Mouse (Mus musculus) embryonic facial prominence, embryonic 15.5 days (tissue): ENCODE measurements at regions not wholly inside any gene's neighbourhood (a gene's known extent, or its start where the extent isn't known, plus 50 kb on each side); places are given as distances from the start of the nearest gene placed in this dataset.

ENCODE experiments used
- ATAC-seq: fragments of 200-750 bp; cut with Nextera tagmentation; 2 replicates; pipeline ENCODE4 v1.8.0; 2017; ENCODE audit warnings: low read depth, moderate TSS enrichment; ENCODE audit not compliant: insufficient number of reproducible peaks, low FRiP score, low TSS enrichment
- H3K27ac ChIP-seq: fragments of 300-500 bp; sonication (generic); replicated peaks from 2 replicates; pipeline ENCODE4 v1.5.1; 2015; ENCODE audit warnings: mild to moderate bottlenecking, inconsistent platforms
- H3K27me3 ChIP-seq: fragments of 300-500 bp; sonication (generic); 2 replicates; pipeline ENCODE4 v1.6.1; 2015; ENCODE audit warnings: inconsistent platforms
- H3K36me3 ChIP-seq: fragments of 300-500 bp; sonication (generic); 2 replicates; pipeline ENCODE4 v1.6.1; 2015; ENCODE audit warnings: mild to moderate bottlenecking, inconsistent platforms
- H3K4me1 ChIP-seq: fragments of 300-500 bp; sonication (generic); 2 replicates; pipeline ENCODE4 v1.6.1; 2015; ENCODE audit warnings: inconsistent platforms
- H3K4me2 ChIP-seq: fragments of 300-500 bp; sonication (generic); replicated peaks from 2 replicates; pipeline ENCODE4 v1.6.1; 2015; ENCODE audit warnings: mild to moderate bottlenecking, inconsistent platforms
- H3K4me3 ChIP-seq: fragments of 300-500 bp; sonication (generic); replicated peaks from 2 replicates; pipeline ENCODE4 v1.5.1; 2015; ENCODE audit warnings: mild to moderate bottlenecking, inconsistent platforms
- H3K9ac ChIP-seq: fragments of 300-500 bp; sonication (generic); 2 replicates; pipeline ENCODE4 v1.6.1; 2015; ENCODE audit warnings: inconsistent platforms
- H3K9me3 ChIP-seq: fragments of 300-500 bp; sonication (generic); replicated peaks from 2 replicates; pipeline ENCODE4 v1.6.1; 2016; ENCODE audit warnings: inconsistent platforms
- WGBS: fragments of 180-500 bp; shearing (Covaris S2); methylation state at CpG from one replicate; pipeline ENCODE4 v1.1.7; 2015; 5-methylcytosine and 5-hydroxymethylcytosine counted together

GRCm38 (mm10) chr4:55734331-55734730 lies 202.1 kb upstream of the Klf4 start:
- 90% methylated on average over 1 of the region's 1 CpGs for WGBS
- no peak for ATAC-seq
- no peak overlapping the region for H3K4me3 ChIP-seq
- H3K4me2 ChIP-seq, result no peak overlapping the region
- H3K9ac ChIP-seq, result no peak overlapping the region
- H3K27me3 ChIP-seq, result no peaks in the 10 kb centered on the region
- no peaks in the 10 kb centered on the region for H3K36me3 ChIP-seq
- 0 out of 2 replicates have a peak, but pooled peaks cover 4% of the 10 kb centered on the region for H3K4me1 ChIP-seq
- H3K27ac ChIP-seq, result no peak overlapping the region
- H3K9me3 ChIP-seq, result no peaks in the 10 kb centered on the region

GRCm38 (mm10) chr4:55733223-55733622 lies 201.0 kb upstream of the Klf4 start:
- no peak for ATAC-seq
- 56% methylated on average over 4 of the region's 4 CpGs for WGBS
- no peak overlapping the region for H3K4me2 ChIP-seq
- H3K27ac ChIP-seq, result no peak overlapping the region
- H3K4me1 ChIP-seq, result 0 out of 2 replicates have a peak, but pooled peaks cover 4% of the 10 kb centered on the region
- H3K9me3 ChIP-seq, result no peaks in the 10 kb centered on the region
- no peaks in the 10 kb centered on the region for H3K36me3 ChIP-seq
- no peak overlapping the region for H3K4me3 ChIP-seq
- no peaks in the 10 kb centered on the region for H3K27me3 ChIP-seq
- H3K9ac ChIP-seq, result no peak overlapping the region

GRCm38 (mm10) chr4:55732006-55732405 lies 199.7 kb upstream of the Klf4 start:
- ATAC-seq, result no peak
- Histone ChIP-seq H3K4me3 (no peak overlapping the region), H3K27me3 (no peaks in the 10 kb centered on the region), H3K9me3 (no peaks in the 10 kb centered on the region), H3K4me1 (0 out of 2 replicates have a peak, but pooled peaks cover 4% of the 10 kb centered on the region), H3K4me2 (no peak overlapping the region), H3K27ac (peak overlapping the region; percentile 22; the same call in 1 of the 2 replicates), H3K9ac (no peak overlapping the region), H3K36me3 (no peaks in the 10 kb centered on the region)
- WGBS, result 43% methylated on average over 4 of the region's 4 CpGs

- H3K4me3 ChIP-seq, result no peak overlapping the region
- WGBS, result 59% methylated on average over 4 of the region's 4 CpGs
- no peak overlapping the region for H3K27ac ChIP-seq
- H3K4me2 ChIP-seq, result no peak overlapping the region
- no peak overlapping the region for H3K9ac ChIP-seq
- H3K4me1 ChIP-seq, result 0 out of 2 replicates have a peak, but pooled peaks cover 4% of the 10 kb centered on the region
- H3K9me3 ChIP-seq, result no peaks in the 10 kb centered on the region
- no peak for ATAC-seq
- no peaks in the 10 kb centered on the region for H3K27me3 ChIP-seq
- no peaks in the 10 kb centered on the region for H3K36me3 ChIP-seq
These were observed 198.0 kb upstream of the Klf4 start for GRCm38 (mm10) chr4:55730266-55730665.

- Histone ChIP-seq H3K36me3 (no peaks in the 10 kb centered on the region), H3K4me3 (no peak overlapping the region), H3K4me1 (peaks cover 7% of the 10 kb centered on the region; the same call in 1 of the 2 replicates), H3K27me3 (no peaks in the 10 kb centered on the region), H3K9ac (no peak overlapping the region), H3K4me2 (no peak overlapping the region), H3K9me3 (no peaks in the 10 kb centered on the region), H3K27ac (no peak overlapping the region)
- WGBS, result 67% methylated on average over 2 of the region's 2 CpGs
- no peak for ATAC-seq
These were observed 194.9 kb upstream of the Klf4 start for GRCm38 (mm10) chr4:55727178-55727577.

GRCm38 (mm10) chr4:55726081-55726480 lies 193.8 kb upstream of the Klf4 start:
- no peaks in the 10 kb centered on the region for H3K9me3 ChIP-seq
- H3K4me3 ChIP-seq, result no peak overlapping the region
- no peaks in the 10 kb centered on the region for H3K36me3 ChIP-seq
- 59% methylated on average over 19 of the region's 19 CpGs for WGBS
- H3K9ac ChIP-seq, result no peak overlapping the region
- H3K27ac ChIP-seq, result no peak overlapping the region
- no peak overlapping the region for H3K4me2 ChIP-seq
- no peaks in the 10 kb centered on the region for H3K27me3 ChIP-seq
- ATAC-seq, result no peak; the same call in 1 of the 2 replicates
- H3K4me1 ChIP-seq, result peaks cover 3% of the 10 kb centered on the region; the same call in 1 of the 2 replicates

- whole genome bisulfite sequencing, result 93% methylated on average over 1 of the region's 1 CpGs
- H3K4me3 ChIP-seq, result no peak overlapping the region
- H3K36me3 ChIP-seq, result no peaks in the 10 kb centered on the region
- H3K4me2 ChIP-seq, result no peak overlapping the region
- H3K27ac ChIP-seq, result no peak overlapping the region
- no peak for ATAC-seq
- H3K9me3 ChIP-seq, result no peaks in the 10 kb centered on the region
- H3K27me3 ChIP-seq, result peaks cover 4% of the 10 kb centered on the region; the same call in 1 of the 2 replicates
- no peak overlapping the region for H3K9ac ChIP-seq
- H3K4me1 ChIP-seq, result peaks cover 3% of the 10 kb centered on the region; the same call in 1 of the 2 replicates
These were observed 192.0 kb upstream of the Klf4 start for GRCm38 (mm10) chr4:55724286-55724685.

- WGBS, result 60% methylated on average over 1 of the region's 1 CpGs
- Histone ChIP-seq H3K4me3 (no peak overlapping the region), H3K4me2 (no peak overlapping the region), H3K27ac (no peak overlapping the region), H3K36me3 (no peaks in the 10 kb centered on the region), H3K4me1 (peaks cover 3% of the 10 kb centered on the region; the same call in 1 of the 2 replicates), H3K27me3 (peaks cover 4% of the 10 kb centered on the region; the same call in 1 of the 2 replicates), H3K9ac (no peak overlapping the region), H3K9me3 (no peaks in the 10 kb centered on the region)
- ATAC-seq, result no peak
These were observed 190.9 kb upstream of the Klf4 start for GRCm38 (mm10) chr4:55723124-55723523.

- Histone ChIP-seq H3K36me3 (no peaks in the 10 kb centered on the region), H3K4me1 (peaks cover 3% of the 10 kb centered on the region; the same call in 1 of the 2 replicates), H3K4me3 (no peak overlapping the region), H3K4me2 (no peak overlapping the region), H3K27me3 (peaks cover 4% of the 10 kb centered on the region; the same call in 1 of the 2 replicates), H3K9ac (no peak overlapping the region), H3K27ac (no peak overlapping the region), H3K9me3 (no peaks in the 10 kb centered on the region)
- no peak for ATAC-seq
- 65% methylated on average over 8 of the region's 8 CpGs for WGBS
These were observed 190.1 kb upstream of the Klf4 start for GRCm38 (mm10) chr4:55722388-55722787.

GRCm38 (mm10) chr4:55721834-55722233 lies 189.6 kb upstream of the Klf4 start:
- Histone ChIP-seq H3K36me3 (no peaks in the 10 kb centered on the region), H3K27ac (no peak overlapping the region), H3K4me3 (no peak overlapping the region), H3K4me2 (no peak overlapping the region), H3K9me3 (no peaks in the 10 kb centered on the region), H3K27me3 (peaks cover 4% of the 10 kb centered on the region; the same call in 1 of the 2 replicates), H3K4me1 (peaks cover 3% of the 10 kb centered on the region; the same call in 1 of the 2 replicates), H3K9ac (no peak overlapping the region)
- WGBS, result 63% methylated on average over 2 of the region's 2 CpGs
- no peak for ATAC-seq

- 59% methylated on average over 4 of the region's 4 CpGs for WGBS
These were observed 186.2 kb upstream of the Klf4 start for GRCm38 (mm10) chr4:55718438-55718837.

GRCm38 (mm10) chr4:55716161-55716651 lies 183.9 kb upstream of the Klf4 start:
- no peaks in the 10 kb centered on the region for H3K9me3 ChIP-seq
- no peak overlapping the region for H3K27ac ChIP-seq
- ATAC-seq, result no peak
- no peak overlapping the region for H3K4me2 ChIP-seq
- H3K4me3 ChIP-seq, result no peak overlapping the region
- H3K9ac ChIP-seq, result no peak overlapping the region
- WGBS, result 51% methylated on average over 5 of the region's 5 CpGs
- H3K36me3 ChIP-seq, result no peaks in the 10 kb centered on the region
- H3K27me3 ChIP-seq, result peaks cover 4% of the 10 kb centered on the region; the same call in 1 of the 2 replicates
- peaks cover 8% of the 10 kb centered on the region for H3K4me1 ChIP-seq

More at GRCm38 (mm10) chr4:55718438-55718837, 186.2 kb upstream of the Klf4 start:
- Histone ChIP-seq H3K36me3 (no peaks in the 10 kb centered on the region), H3K9ac (no peak overlapping the region), H3K4me1 (peaks cover 7% of the 10 kb centered on the region), H3K4me3 (no peak overlapping the region), H3K27ac (no peak overlapping the region), H3K4me2 (no peak overlapping the region), H3K27me3 (peaks cover 4% of the 10 kb centered on the region; the same call in 1 of the 2 replicates), H3K9me3 (no peaks in the 10 kb centered on the region)
- no peak for ATAC-seq
